Mouse (Mus musculus): ENCODE measurements around the gene Tsen34.
"Not testable (repeated sequence)": the region's sequence is repeated elsewhere in the genome, so short reads cannot be mapped to it uniquely, and the experiment has no call there.

Gene Tsen34

DNA sequence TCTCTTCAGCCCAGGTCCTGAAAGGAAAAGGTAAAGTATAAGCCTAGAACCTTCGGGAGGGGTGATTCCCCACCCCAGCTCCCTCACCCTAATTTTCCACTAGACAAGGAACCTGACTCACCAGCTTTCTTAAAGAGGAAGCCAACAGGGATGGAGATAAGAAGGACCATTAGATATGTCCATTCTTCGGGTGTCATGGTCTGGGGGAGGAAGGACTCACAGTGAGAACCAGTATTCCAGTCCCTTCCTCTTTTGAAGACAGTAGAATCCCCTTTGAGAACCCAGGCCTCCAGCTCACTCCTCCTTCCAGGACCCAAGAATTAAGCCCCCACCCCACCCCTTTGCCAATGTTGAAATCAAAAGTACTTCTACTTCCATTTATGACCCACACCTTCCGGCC is 744 bp upstream of the Tsen34 start:
- DNase-seq = no peak

DNA sequence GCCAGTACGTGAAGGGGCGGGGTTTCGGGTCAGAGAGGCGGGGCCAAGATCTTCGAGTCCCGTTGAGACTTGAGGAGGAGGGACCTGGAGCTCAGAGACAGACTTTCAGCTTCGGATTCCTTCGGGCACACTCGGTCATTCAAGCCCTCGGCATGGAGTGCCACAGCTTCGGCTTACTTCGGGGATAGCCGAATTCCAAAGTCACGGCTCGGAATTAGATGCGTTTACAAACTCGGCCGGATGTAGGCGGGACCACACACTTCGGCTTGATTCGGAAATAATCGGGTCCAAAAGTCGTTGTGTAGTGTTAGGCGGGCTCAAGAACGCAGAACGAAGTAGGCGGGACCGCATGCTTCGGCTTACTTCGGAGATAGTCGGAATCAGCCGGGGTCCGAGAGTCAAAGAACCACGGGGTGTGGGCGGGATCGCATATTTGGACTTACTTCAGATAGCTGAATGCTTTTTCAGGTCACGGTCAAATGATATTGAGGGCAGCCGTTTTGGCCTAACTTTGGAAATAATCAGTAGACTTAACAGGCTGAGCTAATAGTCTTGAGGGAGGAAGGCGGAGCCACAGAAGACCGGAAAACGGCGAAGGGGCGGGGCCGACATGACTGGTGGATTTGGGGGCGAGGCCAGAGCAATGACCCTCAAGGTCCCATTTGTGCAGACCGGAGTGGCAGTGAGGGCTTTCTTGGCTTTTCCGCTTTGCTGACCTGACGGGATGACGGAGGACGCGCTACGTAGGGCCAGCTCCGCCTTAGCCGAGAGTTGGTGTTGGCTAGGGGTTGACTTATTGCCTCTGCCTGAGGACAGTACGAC is 535 bp downstream of the Tsen34 start, which contains the start of gene Mboat7:
Gene Mboat7 (minus strand): TSS at position 537 of the 822 bp plus-strand sequence.
- DNase-seq = peak; percentile 93 to 97

DNA sequence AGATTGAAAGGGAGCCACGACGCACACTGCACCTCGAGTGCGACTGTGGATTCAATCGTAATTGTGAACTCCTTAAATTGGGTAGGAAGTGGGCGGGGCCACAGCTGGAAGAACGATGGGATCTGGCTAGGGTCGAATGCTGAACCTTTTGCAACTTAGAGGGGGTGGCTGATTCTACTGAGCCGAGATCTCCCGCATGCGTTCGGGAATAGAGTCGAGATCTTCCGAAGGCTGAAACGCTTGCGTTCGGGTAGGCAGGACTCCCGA is 1.1 kb downstream of the Tsen34 start:
- no peak for DNase-seq

DNA sequence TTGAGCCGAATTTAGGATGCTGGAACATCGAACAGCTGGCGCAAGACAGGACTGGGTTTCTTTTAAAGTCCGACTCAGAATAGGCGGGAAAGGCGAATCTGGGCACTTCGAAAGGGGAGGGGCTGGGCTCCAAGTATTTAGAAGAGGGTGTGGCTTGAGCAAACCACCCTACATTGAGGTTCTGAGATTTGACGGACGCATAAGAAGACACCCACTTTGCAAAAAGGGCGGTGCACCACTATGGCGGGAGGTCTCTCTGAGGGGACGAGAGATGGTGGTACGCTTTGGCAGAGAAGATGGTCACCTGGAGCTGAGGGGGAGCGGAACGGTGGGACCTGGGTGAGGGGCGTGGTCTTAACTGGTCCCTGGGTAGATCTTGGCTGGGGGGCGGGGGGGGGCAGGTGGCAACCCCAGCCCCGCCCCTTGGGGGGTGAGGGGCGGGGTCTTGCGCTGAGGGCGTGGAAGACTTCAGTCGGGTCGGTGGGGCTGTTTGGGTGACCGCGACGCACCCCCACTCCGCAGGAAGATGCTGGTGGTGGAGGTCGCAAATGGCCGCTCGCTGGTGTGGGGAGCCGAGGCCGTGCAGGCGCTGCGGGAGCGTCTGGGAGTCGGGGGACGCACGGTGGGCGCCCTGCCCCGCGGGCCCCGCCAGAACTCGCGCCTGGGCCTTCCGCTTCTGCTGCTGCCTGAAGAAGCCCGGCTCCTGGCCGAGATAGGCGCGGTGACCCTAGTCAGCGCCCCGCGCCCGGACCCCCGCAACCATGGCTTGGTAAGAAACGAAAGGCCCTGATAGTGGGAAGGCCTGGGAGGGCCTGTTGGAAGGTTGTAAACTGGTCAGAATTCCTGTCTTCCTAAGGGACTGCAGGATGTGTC is 1.6 kb downstream of the Tsen34 start:
- peak; percentile 26 to 35 for DNase-seq

- peak in 1 of 2 experiments; percentile 21 for DNase-seq
Observed at GRCm38 (mm10) chr7:3694949-3695305, 2.3 kb downstream of the Tsen34 start.

- no peak for DNase-seq
Observed at GRCm38 (mm10) chr7:3698471-3698870, 5.8 kb downstream of the Tsen34 start.

DNA sequence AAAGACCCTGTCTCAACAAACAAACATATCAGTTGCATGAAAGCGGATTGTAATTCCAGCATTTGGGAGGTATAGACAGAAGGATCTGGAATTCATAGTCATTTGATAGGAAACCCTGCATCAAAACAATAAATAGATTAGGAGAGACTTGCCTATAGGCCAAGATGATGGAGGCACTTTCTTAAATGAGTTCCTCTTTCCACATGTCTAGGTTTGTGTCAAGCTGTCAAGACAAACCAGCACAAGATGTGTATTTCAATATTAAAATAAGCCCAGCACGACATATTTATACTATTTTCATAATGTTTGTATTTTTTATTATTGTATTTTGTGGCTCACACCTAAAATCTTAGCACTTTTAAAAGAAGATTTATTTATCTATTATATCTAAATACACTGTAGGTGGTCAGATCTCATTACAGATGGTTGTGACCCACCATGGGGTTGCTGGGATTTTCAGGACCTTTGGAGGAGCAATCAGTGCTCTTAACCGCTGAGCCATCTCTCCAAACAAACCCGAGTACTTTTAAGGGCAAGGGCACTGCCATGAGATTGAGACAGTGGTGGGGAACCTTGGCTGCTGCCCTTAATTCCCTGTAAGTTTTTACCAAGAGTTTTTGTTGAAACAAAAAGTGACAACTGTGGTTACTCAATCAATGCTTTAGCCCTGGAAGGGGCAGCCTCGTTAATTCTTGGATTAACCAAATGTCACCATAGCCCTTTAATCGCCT is 10.7 kb downstream of the Tsen34 start:
- no peak for DNase-seq

GRCm38 (mm10) chr7:3703879-3704441 is 11.3 kb downstream of the Tsen34 start, which contains the start of gene Rps9:
Gene Rps9 (plus strand): TSS chr7:3703993.
- peak; percentile 97 to 99 for DNase-seq

DNA sequence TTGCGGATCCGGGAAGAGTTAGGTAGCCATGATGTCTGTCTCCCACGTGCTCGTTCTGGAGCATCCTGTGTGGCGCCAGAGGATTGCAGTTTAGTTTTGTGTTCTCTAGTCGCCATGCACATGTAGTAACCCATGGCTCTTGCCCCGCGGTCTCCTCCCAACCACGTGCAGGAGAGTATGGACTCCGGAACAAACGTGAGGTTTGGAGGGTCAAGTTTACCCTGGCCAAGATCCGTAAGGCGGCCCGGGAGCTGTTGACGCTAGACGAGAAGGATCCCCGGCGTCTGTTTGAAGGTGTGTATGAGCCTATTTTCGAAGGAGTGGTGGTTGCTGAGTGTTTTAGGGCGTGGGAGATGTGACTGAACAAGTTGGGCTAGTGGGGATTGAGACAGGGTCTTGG is 11.8 kb downstream of the Tsen34 start:
- no peak for DNase-seq

GRCm38 (mm10) chr7:3705461-3705860 is 12.8 kb downstream of the Tsen34 start:
- not testable (repeated sequence) for DNase-seq

- DNase-seq = no peak
Observed at GRCm38 (mm10) chr7:3705911-3706310, 13.2 kb downstream of the Tsen34 start.

DNA sequence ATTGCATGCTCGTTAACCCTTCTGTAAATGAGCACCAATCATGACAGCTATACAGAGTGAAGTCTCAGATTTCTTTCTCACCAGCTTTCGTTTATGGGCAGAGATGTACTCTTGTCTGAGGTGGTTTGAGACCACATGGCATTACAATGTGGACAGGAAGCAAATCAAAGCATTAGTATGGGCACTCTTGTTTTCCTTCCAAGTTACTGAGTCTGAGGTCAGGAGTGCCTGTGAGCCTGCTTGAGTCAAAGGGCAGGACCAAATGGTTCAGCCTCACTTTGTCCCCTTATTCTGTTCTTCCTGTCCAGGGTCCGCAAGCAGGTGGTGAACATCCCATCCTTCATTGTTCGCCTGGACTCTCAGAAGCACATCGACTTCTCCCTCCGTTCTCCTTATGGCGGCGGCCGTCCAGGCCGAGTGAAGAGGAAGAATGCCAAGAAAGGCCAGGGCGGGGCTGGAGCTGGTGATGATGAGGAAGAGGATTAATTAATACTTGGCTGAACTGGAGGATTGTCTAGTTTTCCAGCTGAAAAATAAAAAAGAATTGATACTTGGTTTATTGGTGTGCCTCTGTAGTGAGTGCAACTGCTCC is 13.8 kb downstream of the Tsen34 start:
- DNase-seq = no peak

DNA sequence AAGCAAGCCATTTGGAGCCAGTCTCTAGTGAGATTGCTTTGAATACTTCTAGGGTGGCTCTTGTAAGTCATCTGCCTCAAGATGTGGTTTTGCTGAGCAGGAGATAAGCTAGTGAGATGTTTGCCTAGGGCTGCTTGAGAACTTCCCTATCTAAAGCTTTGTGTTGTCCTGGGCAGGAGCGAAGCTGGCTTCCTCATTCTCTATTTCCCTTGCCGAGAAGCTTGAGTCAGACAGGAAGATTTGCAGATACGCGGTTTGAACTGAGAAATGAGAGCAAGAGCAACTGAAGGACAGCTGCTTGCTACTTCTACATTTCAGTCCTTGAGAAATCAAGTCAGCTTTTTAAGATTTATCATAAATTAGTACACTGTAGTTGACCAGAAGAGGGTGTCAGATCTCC is 14.4 kb downstream of the Tsen34 start:
- no peak for DNase-seq

DNA sequence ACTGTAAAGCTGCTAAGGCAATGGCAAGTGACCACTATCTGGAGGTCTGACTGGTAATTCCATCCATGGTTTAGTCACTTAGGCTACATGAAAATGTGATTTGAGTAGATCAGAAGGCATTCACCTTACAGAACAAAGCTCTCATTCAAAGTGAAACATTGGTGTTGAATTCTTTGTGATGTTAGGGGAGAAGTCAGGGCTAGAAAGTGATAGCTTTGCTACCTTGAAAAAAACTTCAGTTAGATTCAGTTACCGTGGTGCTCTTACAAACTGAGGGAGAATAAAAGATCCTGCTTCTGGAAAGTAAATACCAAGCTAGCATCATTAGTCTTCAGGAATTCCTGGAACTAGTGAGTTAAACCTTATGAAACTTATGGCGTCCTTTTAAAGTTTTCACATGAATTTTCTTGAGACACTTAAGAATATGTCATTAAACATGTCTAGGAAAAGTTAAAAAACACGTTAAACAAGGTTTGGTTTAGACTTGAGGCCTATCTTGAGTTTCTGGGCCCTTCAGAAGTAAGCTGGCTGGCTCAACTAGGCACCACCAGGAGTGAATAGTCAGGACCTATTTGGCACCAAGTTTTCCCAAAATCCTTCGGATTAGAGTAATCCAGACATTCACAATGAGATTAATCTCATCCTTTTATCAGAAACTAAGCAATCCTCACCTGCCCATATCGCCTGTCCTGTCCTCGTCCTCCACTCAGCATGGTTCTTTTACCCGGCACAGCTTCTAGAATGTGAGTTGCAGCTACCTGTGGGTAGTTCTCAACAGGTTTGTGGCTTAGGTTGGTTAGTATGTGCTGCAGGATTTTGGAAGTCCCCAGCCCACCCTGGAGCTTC is 15.1 kb downstream of the Tsen34 start:
- no peak for DNase-seq

DNA sequence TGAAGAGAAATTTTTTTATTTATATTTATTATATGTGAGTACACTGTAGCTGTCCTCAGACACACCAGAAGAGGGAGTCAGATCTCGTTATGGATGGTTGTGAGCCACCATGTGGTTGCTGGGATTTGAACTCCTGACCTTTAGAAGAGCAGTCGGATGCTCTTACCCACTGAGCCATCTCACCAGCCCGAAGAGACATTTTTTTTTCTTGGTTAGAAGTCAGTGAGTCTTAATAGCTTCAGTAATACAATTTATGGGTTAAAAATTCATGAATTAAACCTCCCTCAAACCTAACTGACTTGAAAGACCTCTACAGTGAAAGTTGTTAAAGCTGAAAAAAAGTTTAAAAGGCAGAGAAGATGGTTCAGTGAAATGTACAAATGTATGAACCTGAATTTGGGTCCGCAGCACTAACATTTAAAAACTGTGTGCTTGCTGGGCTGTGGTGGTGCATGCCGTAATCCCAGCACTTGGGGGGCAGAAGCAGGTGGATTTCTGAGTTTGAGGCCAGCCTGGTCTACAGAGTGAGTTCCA is 15.9 kb downstream of the Tsen34 start:
- not testable (repeated sequence) for DNase-seq

DNA sequence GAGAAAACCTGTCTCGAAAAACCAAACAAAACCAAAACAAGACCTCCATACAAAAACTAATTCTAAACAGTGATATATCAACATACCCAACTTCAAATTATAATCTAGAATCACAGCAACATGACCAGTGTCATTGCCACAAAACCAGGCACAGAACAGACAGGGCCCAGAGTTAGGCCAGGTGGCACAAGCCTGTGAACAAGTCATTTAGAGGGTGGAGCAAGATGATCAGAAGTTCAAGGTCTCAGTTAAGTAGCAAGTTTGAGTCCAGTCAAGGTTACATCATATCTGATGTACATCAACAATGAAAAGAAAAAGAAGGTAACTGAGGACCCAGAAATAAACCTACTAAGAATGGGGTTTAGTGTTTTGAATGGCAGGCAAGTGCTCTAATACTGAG is 16.3 kb downstream of the Tsen34 start:
- DNase-seq = no peak

DNA sequence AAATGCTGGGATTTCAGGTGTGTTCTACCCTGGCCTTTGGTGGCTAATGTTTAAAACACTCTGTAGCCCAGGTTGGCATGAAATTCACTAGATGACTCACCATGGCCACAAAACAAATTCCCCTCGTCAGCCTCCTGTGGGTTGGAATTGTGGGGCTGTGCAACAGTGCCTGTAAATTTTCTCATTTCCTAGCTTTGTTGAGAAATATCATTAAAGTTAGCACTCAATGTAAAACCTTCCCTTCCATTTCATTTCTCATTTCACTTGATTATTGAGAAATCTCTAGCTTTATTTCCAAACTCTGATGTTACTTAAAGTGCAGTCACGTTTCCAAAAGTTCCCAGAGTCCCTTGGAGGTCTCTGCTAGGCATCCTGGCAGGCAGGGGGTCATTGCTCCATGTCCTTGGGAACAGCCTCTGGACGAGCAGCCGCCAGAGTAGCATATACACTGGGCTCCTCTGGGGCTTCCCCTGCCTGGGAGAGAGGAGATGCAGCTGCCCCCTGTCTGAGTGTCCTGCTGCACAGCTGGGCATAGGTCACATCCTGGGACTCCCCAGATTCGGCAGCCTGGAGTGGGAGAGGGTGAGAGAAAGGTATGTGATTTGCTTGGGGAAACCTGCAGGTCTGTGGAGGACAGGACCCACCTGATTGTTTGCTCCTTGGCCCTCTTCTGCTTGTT is 19.7 kb downstream of the Tsen34 start:
- DNase-seq = no peak

DNA sequence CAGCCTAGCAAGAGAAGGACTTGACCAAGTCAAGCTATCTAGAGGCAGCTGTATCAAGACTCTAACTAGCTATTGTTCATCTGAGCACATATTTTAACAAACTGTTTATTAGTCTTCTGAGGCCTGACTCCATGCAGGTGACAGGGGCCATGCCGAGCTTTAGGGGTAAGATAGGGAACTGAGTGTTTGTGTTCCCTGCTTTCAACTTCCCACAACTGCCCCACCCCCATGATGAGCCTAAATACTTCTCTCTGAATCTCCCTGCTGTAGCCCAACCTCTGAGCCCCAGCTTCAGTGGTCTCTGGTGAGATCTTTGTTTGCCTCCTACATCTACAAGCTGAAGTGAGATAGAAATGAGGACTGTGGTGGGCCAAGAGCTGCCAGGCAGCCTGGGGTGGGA is 22.6 kb downstream of the Tsen34 start:
- no peak for DNase-seq

DNA sequence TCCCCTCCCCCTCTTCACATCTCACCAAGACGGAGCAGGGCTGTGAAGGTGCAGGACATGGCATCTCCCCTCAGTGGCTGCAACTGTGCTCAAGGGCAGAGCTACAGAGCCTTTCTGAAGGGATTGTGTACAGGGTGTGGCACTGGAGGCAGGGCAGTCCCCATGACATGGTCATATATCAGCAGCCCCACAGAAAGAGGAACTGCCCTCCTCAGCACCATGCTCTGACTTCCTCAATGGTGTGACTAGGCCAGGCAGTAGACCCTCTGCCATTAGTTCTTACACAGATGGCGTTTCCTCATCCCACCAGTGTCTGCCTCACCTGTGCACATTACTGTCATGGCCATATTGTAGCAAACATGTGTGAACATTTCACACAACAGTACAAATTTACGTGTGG is 27.6 kb downstream of the Tsen34 start, which contains the start of gene Pirb:
Gene Pirb (minus strand): TSS at position 124 of the 400 bp plus-strand sequence.
- not testable (repeated sequence) for DNase-seq

DNA sequence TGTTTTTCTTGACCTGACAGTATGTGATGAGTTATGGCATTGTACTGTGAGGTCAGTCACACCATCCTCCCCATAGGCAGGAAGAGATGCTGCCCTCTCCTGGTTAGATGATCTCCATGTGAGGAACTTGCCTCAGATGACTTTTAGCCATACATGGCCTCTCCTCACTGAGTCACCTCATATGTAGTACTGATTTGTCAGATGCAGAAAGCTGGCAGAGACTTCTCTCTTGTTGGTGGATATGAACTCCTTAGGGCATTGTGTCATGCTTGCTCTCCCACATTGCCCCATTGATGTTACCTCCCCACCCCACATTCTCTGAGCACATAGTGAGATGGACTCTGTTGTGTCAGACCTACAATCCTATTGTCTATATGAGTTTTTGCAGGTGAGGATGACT is 32.8 kb downstream of the Tsen34 start:
- DNase-seq = not testable (repeated sequence)

- not testable (repeated sequence) for DNase-seq
Observed at GRCm38 (mm10) chr7:3732675-3733074, 40.0 kb downstream of the Tsen34 start.
